Mouse (Mus musculus): ENCODE data around the gene Cort. TPM values are rescaled to one million over a fixed set of nuclear protein-coding genes. Genes with fewer than 3 reads are reported as not detected.

The Cort gene
- polyA plus RNA-seq, 2 experiments, result not detected

- Histone ChIP-seq H3K4me3 (ENCODE audit: insufficient read depth in 1 of 2, low read depth in 2 of 2, low read length in 2 of 2) (no peak overlapping the region), H3K4me1 (replicated peaks; ENCODE audit: control insufficient read depth in 2 of 2, insufficient read depth in 2 of 2, low read length in 1 of 2) (peaks cover 0 to 4% of the 10 kb centered on the region in 2 experiments; a peak in 1 of 4 replicates), H3K36me3 (replicated peaks; ENCODE audit: control insufficient read depth, insufficient read depth, low read depth) (no peaks in the 10 kb centered on the region), H3K4me2 (ENCODE audit: low read depth) (no peak overlapping the region), H3K9me3 (ENCODE audit: control insufficient read depth, low read length) (no peaks in the 10 kb centered on the region), H3K27ac (no peak overlapping the region), H3K9ac (replicated peaks) (no peak overlapping the region), H3K27me3 (ENCODE audit: control insufficient read depth, insufficient read depth, low read length) (no peaks in the 10 kb centered on the region)
- no peak for TF ChIP-seq EP300 (IDR thresholded peaks at IDR 0.05; ENCODE audit: low read depth)
- DNase-seq (ENCODE audit: low read depth in 3 of 3, low spot score in 3 of 3) (no peak), ATAC-seq (ENCODE audit: insufficient read depth) (no peak)
- WGBS (ENCODE audit: insufficient replicate concordance), result 83% methylated on average over 13 of the region's 13 CpGs
These were observed 51.5 kb downstream of the Cort start for GRCm38 (mm10) chr4:149075073-149075472.

Other genes starting within 250 kb of the Cort start
- 11.4 and 12.2 TPM in 2 replicates for gene Pex14, start 26.9 kb downstream of the Cort start, polyA plus RNA-seq (2012; rRNA removed)
- gene Pex14, start 26.9 kb downstream of the Cort start, polyA plus RNA-seq (2014; fragmentation: Nextera tagmentation; extraction: Ambion mirVana), result 14.9 and 15.4 TPM in 2 replicates
- 11.2 and 13.1 TPM in 2 replicates for gene Dffa, start 22.6 kb downstream of the Cort start, polyA plus RNA-seq (2012; rRNA removed)
- 13.2 and 13.6 TPM in 2 replicates for gene Dffa, start 22.6 kb downstream of the Cort start, polyA plus RNA-seq (2014; fragmentation: Nextera tagmentation; extraction: Ambion mirVana)
- 7.6 and 12.3 TPM in 2 replicates for gene Cenps, start 10.9 kb upstream of the Cort start, polyA plus RNA-seq (2012; rRNA removed)
- gene Cenps, start 10.9 kb upstream of the Cort start, polyA plus RNA-seq (2014; fragmentation: Nextera tagmentation; extraction: Ambion mirVana), result 17.3 and 18.0 TPM in 2 replicates
- gene Pgd, start 40.0 kb upstream of the Cort start, polyA plus RNA-seq (2012; rRNA removed), result 41.8 and 44.6 TPM in 2 replicates
- gene Pgd, start 40.0 kb upstream of the Cort start, polyA plus RNA-seq (2014; fragmentation: Nextera tagmentation; extraction: Ambion mirVana), result 23.2 and 25.5 TPM in 2 replicates
- gene Kif1b, start 180.9 kb upstream of the Cort start, polyA plus RNA-seq (2012; rRNA removed), result 3.6 and 4.3 TPM in 2 replicates
- 4.6 and 4.8 TPM in 2 replicates for gene Kif1b, start 180.9 kb upstream of the Cort start, polyA plus RNA-seq (2014; fragmentation: Nextera tagmentation; extraction: Ambion mirVana)

Measured in liver, embryonic 14.5 days (tissue).